Mouse (Mus musculus) heart, adult 2 months (tissue): ENCODE measurements around the gene Ckm. TPM values are rescaled to one million over a fixed set of nuclear protein-coding genes. Genes with fewer than 3 reads are reported as not detected.
A peak's percentile ranks its signal among the peaks of the same experiment; 100 is the strongest.

ENCODE experiments used
- DNase-seq, 2 experiments: peaks; one replicate each; pipeline ENCODE4 v3.0.0; 2021
- H3K27ac ChIP-seq: fragments of 200-600 bp; 2 replicates; pipeline ENCODE4 v1.8.1; 2022
- H3K27me3 ChIP-seq: fragments of 200-500 bp; 2 replicates; pipeline ENCODE4 v1.6.1; 2012; ENCODE audit warnings: mild to moderate bottlenecking, low read length, inconsistent platforms, mixed read lengths; ENCODE audit not compliant: control insufficient read depth, insufficient read depth
- H3K36me3 ChIP-seq: fragments of 200-500 bp; 2 replicates; pipeline ENCODE4 v1.6.1; 2012; ENCODE audit warnings: low read length, inconsistent platforms; ENCODE audit not compliant: control insufficient read depth, insufficient read depth
- H3K4me1 ChIP-seq: fragments of 200-500 bp; 2 replicates; pipeline ENCODE4 v1.6.1; 2011; ENCODE audit warnings: low read length; ENCODE audit not compliant: control insufficient read depth, insufficient read depth
- H3K4me3 ChIP-seq: fragments of 200-600 bp; 2 replicates; pipeline ENCODE4 v1.8.1; 2022
- H3K79me2 ChIP-seq: fragments of 200-500 bp; replicated peaks from 2 replicates; pipeline ENCODE4 v1.6.1; 2012; ENCODE audit warnings: mild to moderate bottlenecking, inconsistent platforms, low read length, moderate library complexity, mixed read lengths; ENCODE audit not compliant: control insufficient read depth, insufficient read depth
- H3K9ac ChIP-seq: fragments of 200-500 bp; 2 replicates; pipeline ENCODE4 v1.6.1; 2012; ENCODE audit warnings: low read depth, mild to moderate bottlenecking, control low read depth, inconsistent platforms, low read length, mixed read lengths
- CTCF ChIP-seq: fragments of 200-600 bp; IDR thresholded peaks from 2 replicates; pipeline ENCODE4 v1.8.1; 2022; ENCODE audit warnings: antibody characterized with exemption, mild to moderate bottlenecking, moderate library complexity
- EP300 ChIP-seq: fragments of 200-500 bp; IDR thresholded peaks from 2 replicates; pipeline ENCODE4 v1.6.1; 2011; ENCODE audit warnings: low read depth, low read length, control low read depth; ENCODE audit not compliant: insufficient read depth
- POLR2A ChIP-seq: fragments of 200-500 bp; IDR thresholded peaks from 2 replicates; pipeline ENCODE4 v1.6.1; 2011; ENCODE audit warnings: mild to moderate bottlenecking, low read depth, low read length, control low read depth; ENCODE audit not compliant: insufficient read depth
- WGBS: fragments of 180-500 bp; shearing (Covaris S2); methylation state at CpG from one replicate; pipeline ENCODE4 v1.1.7; 2018; 5-methylcytosine and 5-hydroxymethylcytosine counted together
- intact Hi-C: fragments of 180-260 bp; cut with DNase I; formaldehyde crosslinking; loops from one replicate; pipeline ENCODE4 v1.15.1; 2025
- polyA plus RNA-seq: library from polyadenylated mRNA; depleted of rRNA; stranded (reverse); fragments of >200 nt; gene quantifications from 2 replicates; pipeline ENCODE4 v1.2.3, GENCODE M21; 2012
- total RNA-seq, 2 experiments: library from RNA; stranded (reverse); gene quantifications; 2 replicates each; pipeline ENCODE4 v1.2.3; 2021

The Ckm gene
- total and polyA plus RNA-seq, 3 experiments: 3,482 to 7,008 (median 3,985) TPM

- Histone ChIP-seq H3K9ac (no peak overlapping the region), H3K36me3 (no peaks in the 10 kb centered on the region), H3K4me1 (no peaks in the 10 kb centered on the region), H3K79me2 (no peaks in the 10 kb centered on the region), H3K27me3 (no peaks in the 10 kb centered on the region; the same call in 1 of the 2 replicates), H3K4me3 (peak overlapping the region; percentile 27; the same call in 1 of the 2 replicates), H3K27ac (no peak overlapping the region)
- intact Hi-C loops: no loop called here
- WGBS: 15% methylated on average over 43 of the region's 43 CpGs
- 0 out of 2 replicates have a peak, but pooled peaks have one; percentile 18 for TF ChIP-seq EP300
- no peak for TF ChIP-seq POLR2A
- DNase-seq: peak; percentile 79 to 89
These were observed 16.5 kb downstream of the Ckm start for GRCm38 (mm10) chr7:19420821-19421636.

GRCm38 (mm10) chr7:19423083-19423482 lies 18.5 kb downstream of the Ckm start:
- no peaks in the 10 kb centered on the region; the same call in 1 of the 2 replicates for H3K27me3 ChIP-seq
- H3K27ac ChIP-seq: no peak overlapping the region
- WGBS: 77% methylated on average over 3 of the region's 3 CpGs
- intact Hi-C loops: no loop called here
- H3K4me3 ChIP-seq: no peak overlapping the region
- no peak for DNase-seq
- no peaks in the 10 kb centered on the region for H3K36me3 ChIP-seq
- no peaks in the 10 kb centered on the region for H3K4me1 ChIP-seq
- TF ChIP-seq POLR2A (no peak), EP300 (no peak), CTCF (no peak)
- H3K9ac ChIP-seq: no peak overlapping the region
- H3K79me2 ChIP-seq: no peaks in the 10 kb centered on the region

GRCm38 (mm10) chr7:19424051-19424450 lies 19.5 kb downstream of the Ckm start:
- Histone ChIP-seq H3K4me1 (no peaks in the 10 kb centered on the region), H3K36me3 (no peaks in the 10 kb centered on the region), H3K4me3 (no peak overlapping the region), H3K27ac (no peak overlapping the region), H3K79me2 (no peaks in the 10 kb centered on the region), H3K27me3 (no peaks in the 10 kb centered on the region; the same call in 1 of the 2 replicates), H3K9ac (no peak overlapping the region)
- DNase-seq: no peak
- no peak for TF ChIP-seq EP300
- 0 out of 2 replicates have a peak, but pooled peaks have one; percentile 18 for TF ChIP-seq POLR2A
- intact Hi-C loops: no loop called here
- WGBS: 44% methylated on average over 4 of the region's 4 CpGs

GRCm38 (mm10) chr7:19426349-19426748 lies 21.8 kb downstream of the Ckm start:
- no peak for TF ChIP-seq EP300
- TF ChIP-seq POLR2A: no peak
- no peak for TF ChIP-seq CTCF
- no peaks in the 10 kb centered on the region for H3K79me2 ChIP-seq
- no peak for DNase-seq
- H3K4me3 ChIP-seq: no peak overlapping the region
- intact Hi-C loops: no loop called here
- H3K27me3 ChIP-seq: no peaks in the 10 kb centered on the region; the same call in 1 of the 2 replicates
- 84% methylated on average over 6 of the region's 6 CpGs for WGBS
- no peak overlapping the region for H3K9ac ChIP-seq
- no peaks in the 10 kb centered on the region for H3K36me3 ChIP-seq
- H3K4me1 ChIP-seq: no peaks in the 10 kb centered on the region
- H3K27ac ChIP-seq: no peak overlapping the region

- TF ChIP-seq EP300 (no peak), CTCF (no peak), POLR2A (no peak)
- H3K79me2 ChIP-seq: no peaks in the 10 kb centered on the region
- H3K36me3 ChIP-seq: no peaks in the 10 kb centered on the region
- no peak overlapping the region for H3K27ac ChIP-seq
- 95% methylated on average over 6 of the region's 6 CpGs for WGBS
- DNase-seq: no peak
- no peak overlapping the region for H3K4me3 ChIP-seq
- no peak overlapping the region for H3K9ac ChIP-seq
- intact Hi-C loops: no loop called here
- H3K4me1 ChIP-seq: no peaks in the 10 kb centered on the region
- H3K27me3 ChIP-seq: no peaks in the 10 kb centered on the region
These were observed 22.3 kb downstream of the Ckm start for GRCm38 (mm10) chr7:19426888-19427287.

GRCm38 (mm10) chr7:19427999-19428650 lies 23.5 kb downstream of the Ckm start:
- WGBS: 84% methylated on average over 15 of the region's 15 CpGs
- Histone ChIP-seq H3K36me3 (no peaks in the 10 kb centered on the region), H3K4me1 (no peaks in the 10 kb centered on the region), H3K27ac (no peak overlapping the region), H3K79me2 (no peaks in the 10 kb centered on the region), H3K27me3 (no peaks in the 10 kb centered on the region), H3K9ac (no peak overlapping the region), H3K4me3 (no peak overlapping the region)
- no peak for TF ChIP-seq POLR2A
- TF ChIP-seq EP300: no peak
- no peak for TF ChIP-seq CTCF
- intact Hi-C loops: no loop called here
- no peak for DNase-seq
